Mouse (Mus musculus): ENCODE results near the gene Acad12. TPM values are rescaled to one million over a fixed set of nuclear protein-coding genes. Genes with fewer than 3 reads are reported as not detected.

The Acad12 gene
- 1.2 and 1.7 TPM in 2 replicates for polyA plus RNA-seq (2014; fragmentation: Nextera tagmentation; extraction: Ambion mirVana)

- Histone ChIP-seq H3K4me1 (ENCODE audit: control insufficient read depth, insufficient read depth, low read length) (peaks cover 10% of the 10 kb centered on the region; the same call in 1 of the 2 replicates), H3K27me3 (ENCODE audit: control insufficient read depth, insufficient read depth, low read length) (no peaks in the 10 kb centered on the region), H3K9ac (replicated peaks; ENCODE audit: low read length) (peak within 1 kb of the TSS; percentile 81), H3K4me3 (replicated peaks; ENCODE audit: low read depth, low read length) (peak within 1 kb of the TSS; percentile 72), H3K9me3 (ENCODE audit: control insufficient read depth, low read length) (no peaks in the 10 kb centered on the region), H3K27ac (replicated peaks; ENCODE audit: low read depth, low read length) (peak within 1 kb of the TSS; percentile 83), H3K36me3 (ENCODE audit: control insufficient read depth, insufficient read depth, low read length) (no peaks in the 10 kb centered on the region), H3K4me2 (ENCODE audit: low read length) (peak within 1 kb of the TSS; percentile 82)
- peak; percentile 82 for ATAC-seq (ENCODE audit: low FRiP score, low TSS enrichment)
- WGBS: 1% methylated on average over 58 of the region's 58 CpGs
- DNase-seq: peak; percentile 93
Measured at GRCm38 (mm10) chr5:121618592-121619513, at the start of gene Acad12. Gene Acad12, minus strand, starts transcription at chr5:121618938.

GRCm38 (mm10) chr5:121668411-121668810 is 49.7 kb upstream of the Acad12 start:
- Histone ChIP-seq H3K27me3 (ENCODE audit: control insufficient read depth, insufficient read depth, low read length) (no peaks in the 10 kb centered on the region), H3K27ac (replicated peaks; ENCODE audit: low read depth, low read length) (no peak overlapping the region), H3K4me3 (replicated peaks; ENCODE audit: low read depth, low read length) (no peak overlapping the region), H3K9ac (replicated peaks; ENCODE audit: low read length) (no peak overlapping the region), H3K36me3 (ENCODE audit: control insufficient read depth, insufficient read depth, low read length) (peaks cover 67% of the 10 kb centered on the region), H3K4me1 (ENCODE audit: control insufficient read depth, insufficient read depth, low read length) (no peaks in the 10 kb centered on the region), H3K4me2 (ENCODE audit: low read length) (no peak overlapping the region), H3K9me3 (ENCODE audit: control insufficient read depth, low read length) (no peaks in the 10 kb centered on the region)
- WGBS: 88% methylated on average over 6 of the region's 6 CpGs
- no peak for DNase-seq
- ATAC-seq (ENCODE audit: low FRiP score, low TSS enrichment): no peak

DNA sequence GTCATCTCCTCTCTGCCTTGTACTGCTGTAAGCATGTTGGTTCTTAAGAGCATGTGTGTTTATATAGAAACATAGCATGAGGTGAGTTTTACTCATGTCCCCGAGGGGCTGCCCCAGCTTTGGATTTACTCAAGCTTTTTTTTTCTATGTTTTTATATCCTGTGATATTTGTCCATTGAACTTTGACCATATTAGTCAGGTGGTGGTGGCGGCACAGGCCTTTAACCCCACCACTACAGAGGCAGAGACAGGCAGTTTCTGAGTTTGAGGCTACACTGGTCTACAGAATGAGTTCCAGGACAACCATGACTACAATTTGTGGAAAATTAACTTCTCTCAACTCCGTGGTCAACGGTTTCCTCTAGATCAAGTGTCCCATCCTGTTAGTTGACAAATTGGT is 48.3 kb upstream of the Acad12 start:
- Histone ChIP-seq H3K36me3 (ENCODE audit: control insufficient read depth, insufficient read depth, low read length) (peaks cover 66% of the 10 kb centered on the region), H3K4me1 (ENCODE audit: control insufficient read depth, insufficient read depth, low read length) (peaks cover 2% of the 10 kb centered on the region; the same call in 1 of the 2 replicates), H3K27ac (replicated peaks; ENCODE audit: low read depth, low read length) (no peak overlapping the region), H3K4me3 (replicated peaks; ENCODE audit: low read depth, low read length) (no peak overlapping the region), H3K9me3 (ENCODE audit: control insufficient read depth, low read length) (no peaks in the 10 kb centered on the region), H3K9ac (replicated peaks; ENCODE audit: low read length) (no peak overlapping the region), H3K27me3 (ENCODE audit: control insufficient read depth, insufficient read depth, low read length) (no peaks in the 10 kb centered on the region), H3K4me2 (ENCODE audit: low read length) (no peak overlapping the region)
- no peak for DNase-seq
- ATAC-seq (ENCODE audit: low FRiP score, low TSS enrichment): no peak
- 94% methylated on average over 4 of the region's 4 CpGs for WGBS

- ATAC-seq (ENCODE audit: low FRiP score, low TSS enrichment): no peak
- Histone ChIP-seq H3K36me3 (ENCODE audit: control insufficient read depth, insufficient read depth, low read length) (peaks cover 59% of the 10 kb centered on the region), H3K27ac (replicated peaks; ENCODE audit: low read depth, low read length) (no peak overlapping the region), H3K9ac (replicated peaks; ENCODE audit: low read length) (no peak overlapping the region), H3K4me3 (replicated peaks; ENCODE audit: low read depth, low read length) (no peak overlapping the region), H3K4me1 (ENCODE audit: control insufficient read depth, insufficient read depth, low read length) (peaks cover 12% of the 10 kb centered on the region), H3K4me2 (ENCODE audit: low read length) (no peak overlapping the region), H3K27me3 (ENCODE audit: control insufficient read depth, insufficient read depth, low read length) (no peaks in the 10 kb centered on the region), H3K9me3 (ENCODE audit: control insufficient read depth, low read length) (no peaks in the 10 kb centered on the region)
- DNase-seq: no peak
- 96% methylated on average over 9 of the region's 9 CpGs for WGBS
Measured at GRCm38 (mm10) chr5:121664971-121665370, 46.2 kb upstream of the Acad12 start.

DNA sequence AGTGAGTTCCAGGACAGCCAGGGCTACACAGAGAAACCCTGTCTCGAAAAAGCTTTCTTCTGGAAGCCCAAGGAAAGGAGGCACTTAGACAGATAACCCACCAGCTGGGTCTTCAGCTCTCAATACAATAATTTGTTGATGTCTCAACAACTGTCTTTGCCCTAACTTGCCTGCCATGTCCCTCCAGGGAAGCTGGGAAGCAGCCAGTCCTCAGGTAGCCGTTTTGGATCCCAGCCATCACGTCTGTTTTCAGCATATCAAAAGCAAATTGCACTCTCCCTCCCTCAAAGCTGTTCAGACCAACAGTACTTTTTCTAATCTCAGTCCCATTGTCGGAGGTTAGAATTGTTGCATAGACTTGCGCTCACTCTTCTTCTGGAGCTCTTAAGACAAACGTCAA is 45.3 kb upstream of the Acad12 start:
- Histone ChIP-seq H3K27me3 (ENCODE audit: control insufficient read depth, insufficient read depth, low read length) (no peaks in the 10 kb centered on the region), H3K27ac (replicated peaks; ENCODE audit: low read depth, low read length) (no peak overlapping the region), H3K4me1 (ENCODE audit: control insufficient read depth, insufficient read depth, low read length) (peaks cover 12% of the 10 kb centered on the region), H3K4me2 (ENCODE audit: low read length) (no peak overlapping the region), H3K9ac (replicated peaks; ENCODE audit: low read length) (no peak overlapping the region), H3K36me3 (ENCODE audit: control insufficient read depth, insufficient read depth, low read length) (peaks cover 58% of the 10 kb centered on the region), H3K4me3 (replicated peaks; ENCODE audit: low read depth, low read length) (no peak overlapping the region), H3K9me3 (ENCODE audit: control insufficient read depth, low read length) (no peaks in the 10 kb centered on the region)
- DNase-seq (no peak), ATAC-seq (ENCODE audit: low FRiP score, low TSS enrichment) (no peak)
- WGBS: 90% methylated on average over 6 of the region's 6 CpGs

DNA sequence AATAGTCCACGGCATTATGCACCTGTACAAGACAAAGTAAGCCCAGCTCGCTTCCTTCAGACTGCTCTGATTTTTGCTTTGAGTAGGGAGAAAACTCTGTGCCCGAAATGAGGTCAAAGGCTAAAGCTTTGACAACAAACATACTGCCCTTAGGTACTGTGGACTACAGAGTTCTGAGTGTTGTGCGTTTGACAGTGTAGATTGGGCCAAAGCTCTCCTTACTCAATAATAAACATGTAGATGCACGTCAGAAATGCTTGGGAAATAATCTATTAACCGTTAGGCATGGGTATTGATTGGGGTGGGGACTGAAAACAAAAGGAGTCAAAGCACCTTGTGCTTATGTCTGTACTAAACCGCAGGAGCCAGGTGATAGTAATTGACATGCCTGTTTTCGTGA is 44.7 kb upstream of the Acad12 start:
- Histone ChIP-seq H3K9ac (replicated peaks; ENCODE audit: low read length) (no peak overlapping the region), H3K36me3 (ENCODE audit: control insufficient read depth, insufficient read depth, low read length) (peaks cover 53% of the 10 kb centered on the region), H3K4me3 (replicated peaks; ENCODE audit: low read depth, low read length) (no peak overlapping the region), H3K4me2 (ENCODE audit: low read length) (no peak overlapping the region), H3K4me1 (ENCODE audit: control insufficient read depth, insufficient read depth, low read length) (peaks cover 12% of the 10 kb centered on the region), H3K27me3 (ENCODE audit: control insufficient read depth, insufficient read depth, low read length) (no peaks in the 10 kb centered on the region), H3K9me3 (ENCODE audit: control insufficient read depth, low read length) (no peaks in the 10 kb centered on the region), H3K27ac (replicated peaks; ENCODE audit: low read depth, low read length) (no peak overlapping the region)
- no peak for ATAC-seq (ENCODE audit: low FRiP score, low TSS enrichment)
- DNase-seq: no peak
- 96% methylated on average over 8 of the region's 8 CpGs for WGBS

DNA sequence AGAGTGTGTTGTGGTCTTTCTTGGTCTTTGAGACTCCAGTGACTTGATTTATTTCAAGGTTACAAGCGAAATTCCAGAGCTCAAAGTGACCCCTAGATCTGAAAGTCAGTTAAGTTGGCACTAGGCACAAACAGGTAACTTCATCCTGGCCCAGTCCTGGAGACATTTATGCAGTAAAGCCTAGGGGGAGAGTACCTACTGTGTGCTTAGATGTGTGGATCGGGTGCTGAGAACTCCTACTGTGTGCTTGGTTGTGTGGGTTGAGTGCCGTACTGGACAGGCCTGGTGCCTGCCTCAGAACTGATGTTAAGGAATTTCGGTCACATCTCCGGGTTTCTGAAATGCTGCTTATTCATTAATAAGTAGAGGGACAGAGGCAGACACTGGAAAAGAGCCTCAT is 42.8 kb upstream of the Acad12 start:
- Histone ChIP-seq H3K27ac (replicated peaks; ENCODE audit: low read depth, low read length) (no peak overlapping the region), H3K9ac (replicated peaks; ENCODE audit: low read length) (peak overlapping the region; percentile 84), H3K4me1 (ENCODE audit: control insufficient read depth, insufficient read depth, low read length) (peaks cover 12% of the 10 kb centered on the region), H3K36me3 (ENCODE audit: control insufficient read depth, insufficient read depth, low read length) (peaks cover 40% of the 10 kb centered on the region), H3K27me3 (ENCODE audit: control insufficient read depth, insufficient read depth, low read length) (no peaks in the 10 kb centered on the region), H3K9me3 (ENCODE audit: control insufficient read depth, low read length) (no peaks in the 10 kb centered on the region), H3K4me2 (ENCODE audit: low read length) (peak overlapping the region; percentile 81), H3K4me3 (replicated peaks; ENCODE audit: low read depth, low read length) (peak overlapping the region; percentile 98)
- 84% methylated on average over 5 of the region's 5 CpGs for WGBS
- DNase-seq (no peak), ATAC-seq (ENCODE audit: low FRiP score, low TSS enrichment) (no peak)

DNA sequence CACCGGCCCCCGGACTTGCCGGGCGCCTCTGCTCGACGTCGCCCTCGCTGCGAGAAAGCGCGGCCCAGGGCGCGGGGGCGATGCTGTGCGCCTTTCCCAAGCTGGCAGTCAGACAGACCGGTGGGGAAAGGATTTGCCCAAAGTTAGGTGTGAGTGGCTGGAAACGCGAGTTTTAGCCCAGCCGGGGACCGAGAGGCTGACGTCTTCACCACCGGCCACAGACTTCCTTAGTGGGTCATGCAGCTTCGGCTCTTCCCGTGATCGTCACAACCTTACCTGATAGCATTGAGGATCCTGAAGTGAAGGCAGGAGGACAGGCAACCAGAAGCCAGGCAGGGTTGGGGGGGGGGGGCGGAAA is 42.1 kb upstream of the Acad12 start:
- 2% methylated on average over 26 of the region's 26 CpGs for WGBS
- peak; percentile 28 for DNase-seq
- ATAC-seq (ENCODE audit: low FRiP score, low TSS enrichment): 0 out of 2 replicates have a peak, but pooled peaks have one; percentile 27
- Histone ChIP-seq H3K9ac (replicated peaks; ENCODE audit: low read length) (peak overlapping the region; percentile 84), H3K36me3 (ENCODE audit: control insufficient read depth, insufficient read depth, low read length) (peaks cover 34% of the 10 kb centered on the region), H3K27ac (replicated peaks; ENCODE audit: low read depth, low read length) (peak overlapping the region; percentile 74), H3K4me1 (ENCODE audit: control insufficient read depth, insufficient read depth, low read length) (peaks cover 12% of the 10 kb centered on the region), H3K27me3 (ENCODE audit: control insufficient read depth, insufficient read depth, low read length) (no peaks in the 10 kb centered on the region), H3K4me2 (ENCODE audit: low read length) (peak overlapping the region; percentile 81), H3K4me3 (replicated peaks; ENCODE audit: low read depth, low read length) (peak overlapping the region; percentile 98), H3K9me3 (ENCODE audit: control insufficient read depth, low read length) (no peaks in the 10 kb centered on the region)
